Mouse (Mus musculus): Measurements from ENCODE around the gene Dnmt1. TPM values are rescaled to one million over a fixed set of nuclear protein-coding genes. Genes with fewer than 3 reads are reported as not detected.

Gene Dnmt1
- total and polyA plus RNA-seq, 3 experiments, result 9.1 to 11.6 (median 11.1) TPM

DNA sequence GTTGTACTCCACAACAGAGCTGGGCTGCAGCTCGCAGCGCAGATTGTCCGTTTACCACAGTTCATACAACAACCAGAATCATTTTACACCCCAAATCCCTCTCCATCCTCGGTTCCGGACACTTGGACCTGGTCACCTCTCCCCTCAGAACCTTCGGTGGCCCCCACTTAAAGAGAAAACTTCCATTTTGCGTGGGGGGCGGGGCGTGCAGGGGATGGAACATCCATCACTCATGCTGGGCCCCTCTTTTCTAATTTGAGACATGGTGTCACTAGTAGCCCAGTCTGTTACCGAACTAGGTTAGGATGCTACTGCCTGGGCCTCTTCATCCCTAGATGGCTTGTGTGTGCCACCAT lies 81.0 kb downstream of the Dnmt1 start:
- Histone ChIP-seq H3K27me3 (ENCODE audit: control insufficient read depth, insufficient read depth, low read length) (no peaks in the 10 kb centered on the region), H3K36me3 (ENCODE audit: control insufficient read depth, insufficient read depth, low read length) (no peaks in the 10 kb centered on the region), H3K79me2 (replicated peaks; ENCODE audit: control insufficient read depth, insufficient read depth, low read length) (no peaks in the 10 kb centered on the region), H3K9ac (ENCODE audit: low read depth, low read length) (peak overlapping the region; percentile 73), H3K27ac (peak overlapping the region; percentile 97), H3K4me1 (ENCODE audit: control insufficient read depth, insufficient read depth, low read length) (peaks cover 1% of the 10 kb centered on the region; the same call in 1 of the 2 replicates), H3K4me3 (peak overlapping the region; percentile 59)
- no peak for DNase-seq
- no peak for TF ChIP-seq CTCF (IDR thresholded peaks at IDR 0.05)
- no peak for TF ChIP-seq POLR2A (IDR thresholded peaks at IDR 0.05; ENCODE audit: insufficient read depth, low read depth, low read length)
- no peak for TF ChIP-seq EP300 (IDR thresholded peaks at IDR 0.05; ENCODE audit: insufficient read depth, low read depth, low read length)
- intact Hi-C loops (cut with DNase I), result loop anchor here (1.0 kb wide), 2 partner anchors 9 to 20 kb away; partner anchors contain the start of gene Eif3g
- 14% methylated on average over 10 of the region's 10 CpGs for WGBS

DNA sequence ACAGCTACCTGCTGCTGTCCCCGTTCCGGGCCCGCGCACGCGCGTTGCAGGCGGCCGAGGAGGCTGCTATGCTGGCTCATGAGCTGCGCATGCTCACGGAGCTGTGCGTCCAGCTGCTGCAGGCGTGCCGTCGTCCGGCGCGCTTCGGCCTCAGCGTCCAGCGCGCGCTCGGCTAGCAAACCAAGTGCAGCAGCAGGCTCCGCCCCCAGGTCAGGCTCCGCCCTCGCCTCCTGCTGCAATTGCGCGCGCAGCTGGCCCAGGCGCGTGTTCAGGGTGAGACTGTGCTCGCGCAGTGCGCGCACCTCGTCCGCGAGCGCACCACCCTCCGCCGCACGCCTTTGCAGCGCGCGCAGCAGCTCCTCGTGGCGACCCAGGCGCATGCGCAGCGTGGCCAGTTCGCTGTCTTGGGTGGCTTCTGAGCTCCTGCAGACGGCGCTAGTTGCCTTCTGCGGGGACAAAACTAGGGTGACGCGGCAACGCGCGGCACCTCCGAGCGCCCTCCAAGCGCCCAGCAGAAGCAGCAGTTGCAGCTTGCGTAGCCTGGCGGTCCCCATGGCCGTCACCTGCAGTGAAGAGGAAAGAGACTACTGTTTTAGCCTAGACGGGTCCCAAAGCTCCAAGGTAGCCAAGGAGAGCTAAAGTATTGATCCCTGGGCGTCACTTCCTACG lies 81.5 kb downstream of the Dnmt1 start:
- no peaks in the 10 kb centered on the region for H3K27me3 ChIP-seq (ENCODE audit: control insufficient read depth, insufficient read depth, low read length)
- H3K4me1 ChIP-seq (ENCODE audit: control insufficient read depth, insufficient read depth, low read length), result peaks cover 1% of the 10 kb centered on the region; the same call in 1 of the 2 replicates
- peak overlapping the region; percentile 73 for H3K9ac ChIP-seq (ENCODE audit: low read depth, low read length)
- DNase-seq, result peak; percentile 100
- H3K79me2 ChIP-seq (replicated peaks; ENCODE audit: control insufficient read depth, insufficient read depth, low read length), result no peaks in the 10 kb centered on the region
- under 1% methylated on average over 69 of the region's 69 CpGs for WGBS
- intact Hi-C loops (cut with DNase I), result no loop called here
- H3K4me3 ChIP-seq, result peak overlapping the region; percentile 59
- TF ChIP-seq EP300 (IDR thresholded peaks at IDR 0.05; ENCODE audit: insufficient read depth, low read depth, low read length) (peak; percentile 44; the same call in 1 of the 2 replicates), CTCF (IDR thresholded peaks at IDR 0.05) (peak; percentile 90), POLR2A (IDR thresholded peaks at IDR 0.05; ENCODE audit: insufficient read depth, low read depth, low read length) (peak; percentile 89)
- H3K36me3 ChIP-seq (ENCODE audit: control insufficient read depth, insufficient read depth, low read length), result no peaks in the 10 kb centered on the region
- peak overlapping the region; percentile 97 for H3K27ac ChIP-seq

- peak overlapping the region; percentile 71 for H3K27ac ChIP-seq
- H3K36me3 ChIP-seq (ENCODE audit: control insufficient read depth, insufficient read depth, low read length), result no peaks in the 10 kb centered on the region
- peak overlapping the region; percentile 48 for H3K4me3 ChIP-seq
- H3K4me1 ChIP-seq (ENCODE audit: control insufficient read depth, insufficient read depth, low read length), result peaks cover 1% of the 10 kb centered on the region; the same call in 1 of the 2 replicates
- H3K27me3 ChIP-seq (ENCODE audit: control insufficient read depth, insufficient read depth, low read length), result no peaks in the 10 kb centered on the region
- no peak for DNase-seq
- WGBS, result 32% methylated on average over 14 of the region's 14 CpGs
- TF ChIP-seq POLR2A (IDR thresholded peaks at IDR 0.05; ENCODE audit: insufficient read depth, low read depth, low read length), result peak; percentile 92
- no peak for TF ChIP-seq EP300 (IDR thresholded peaks at IDR 0.05; ENCODE audit: insufficient read depth, low read depth, low read length)
- no peak for TF ChIP-seq CTCF (IDR thresholded peaks at IDR 0.05)
- H3K79me2 ChIP-seq (replicated peaks; ENCODE audit: control insufficient read depth, insufficient read depth, low read length), result no peaks in the 10 kb centered on the region
- H3K9ac ChIP-seq (ENCODE audit: low read depth, low read length), result peak overlapping the region; percentile 48
- intact Hi-C loops (cut with DNase I), result no loop called here
These were observed 82.3 kb downstream of the Dnmt1 start for GRCm38 (mm10) chr9:20877118-20878040.

DNA sequence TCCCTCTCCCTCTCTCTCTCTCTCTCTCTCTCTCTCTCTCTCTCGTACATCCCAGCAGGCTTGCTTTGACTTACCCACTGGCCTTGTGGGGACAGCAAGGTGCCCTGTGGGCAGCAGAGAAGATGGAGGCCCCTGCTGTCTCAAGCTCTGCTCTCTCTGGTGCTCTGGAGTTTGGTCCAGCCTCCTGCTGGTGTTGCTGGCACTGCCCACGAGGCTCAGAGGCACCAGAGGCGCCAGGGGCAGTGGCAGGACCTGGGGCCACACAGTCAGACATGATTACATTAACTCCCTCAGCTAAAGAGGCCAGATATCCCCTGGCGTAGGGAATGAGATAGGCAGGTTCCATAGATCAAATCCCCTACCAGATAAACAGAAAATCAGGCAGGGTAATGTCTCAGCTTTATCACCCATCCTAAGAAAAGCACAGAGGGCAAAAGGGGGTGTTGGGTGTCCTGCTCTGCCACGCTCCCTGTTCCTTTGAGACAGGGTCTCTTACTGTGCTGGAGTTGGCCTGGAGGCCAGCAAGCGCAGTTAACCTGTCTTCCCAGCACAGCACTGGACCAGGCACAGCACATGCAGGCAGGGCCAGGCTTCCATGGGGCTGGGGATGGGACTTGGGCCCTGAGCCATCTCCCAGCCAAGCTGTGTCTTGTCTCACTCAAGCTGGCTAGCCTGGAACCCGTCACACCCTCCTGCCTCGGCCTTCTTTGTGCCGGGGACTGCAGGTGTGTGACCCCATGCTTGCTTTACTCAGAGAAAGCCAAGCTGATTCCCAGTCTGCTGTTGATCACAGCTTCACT lies 83.2 kb downstream of the Dnmt1 start:
- H3K27ac ChIP-seq, result no peak overlapping the region
- WGBS, result 72% methylated on average over 8 of the region's 9 CpGs
- no peak overlapping the region for H3K9ac ChIP-seq (ENCODE audit: low read depth, low read length)
- no peaks in the 10 kb centered on the region for H3K27me3 ChIP-seq (ENCODE audit: control insufficient read depth, insufficient read depth, low read length)
- H3K4me1 ChIP-seq (ENCODE audit: control insufficient read depth, insufficient read depth, low read length), result peaks cover 1% of the 10 kb centered on the region; the same call in 1 of the 2 replicates
- no peak for DNase-seq
- H3K36me3 ChIP-seq (ENCODE audit: control insufficient read depth, insufficient read depth, low read length), result no peaks in the 10 kb centered on the region
- no peaks in the 10 kb centered on the region for H3K79me2 ChIP-seq (replicated peaks; ENCODE audit: control insufficient read depth, insufficient read depth, low read length)
- intact Hi-C loops (cut with DNase I), result no loop called here
- H3K4me3 ChIP-seq, result no peak overlapping the region
- TF ChIP-seq POLR2A (IDR thresholded peaks at IDR 0.05; ENCODE audit: insufficient read depth, low read depth, low read length), result no peak

- TF ChIP-seq POLR2A (IDR thresholded peaks at IDR 0.05; ENCODE audit: insufficient read depth, low read depth, low read length), result no peak
- TF ChIP-seq EP300 (IDR thresholded peaks at IDR 0.05; ENCODE audit: insufficient read depth, low read depth, low read length), result no peak
- intact Hi-C loops (cut with DNase I), result no loop called here
- Histone ChIP-seq H3K9ac (ENCODE audit: low read depth, low read length) (no peak overlapping the region), H3K4me1 (ENCODE audit: control insufficient read depth, insufficient read depth, low read length) (peaks cover 1% of the 10 kb centered on the region; the same call in 1 of the 2 replicates), H3K27ac (no peak overlapping the region), H3K79me2 (replicated peaks; ENCODE audit: control insufficient read depth, insufficient read depth, low read length) (no peaks in the 10 kb centered on the region), H3K27me3 (ENCODE audit: control insufficient read depth, insufficient read depth, low read length) (no peaks in the 10 kb centered on the region), H3K4me3 (no peak overlapping the region), H3K36me3 (ENCODE audit: control insufficient read depth, insufficient read depth, low read length) (no peaks in the 10 kb centered on the region)
- WGBS, result 60% methylated on average over 23 of the region's 23 CpGs
- no peak for DNase-seq
These were observed 84.5 kb downstream of the Dnmt1 start for GRCm38 (mm10) chr9:20875021-20875790.

Data from heart, adult 2 months (tissue).